Mouse (Mus musculus): ENCODE measurements around the gene Tmem88. TPM values are rescaled to one million over a fixed set of nuclear protein-coding genes. Genes with fewer than 3 reads are reported as not detected.
A peak's percentile ranks its signal among the peaks of the same experiment; 100 is the strongest.
"Not testable (repeated sequence)": the region's sequence is repeated elsewhere in the genome, so short reads cannot be mapped to it uniquely, and the experiment has no call there.

The Tmem88 gene
- total RNA-seq, 2 experiments from 2014 or later: 2.6 to 2.9 TPM

DNA sequence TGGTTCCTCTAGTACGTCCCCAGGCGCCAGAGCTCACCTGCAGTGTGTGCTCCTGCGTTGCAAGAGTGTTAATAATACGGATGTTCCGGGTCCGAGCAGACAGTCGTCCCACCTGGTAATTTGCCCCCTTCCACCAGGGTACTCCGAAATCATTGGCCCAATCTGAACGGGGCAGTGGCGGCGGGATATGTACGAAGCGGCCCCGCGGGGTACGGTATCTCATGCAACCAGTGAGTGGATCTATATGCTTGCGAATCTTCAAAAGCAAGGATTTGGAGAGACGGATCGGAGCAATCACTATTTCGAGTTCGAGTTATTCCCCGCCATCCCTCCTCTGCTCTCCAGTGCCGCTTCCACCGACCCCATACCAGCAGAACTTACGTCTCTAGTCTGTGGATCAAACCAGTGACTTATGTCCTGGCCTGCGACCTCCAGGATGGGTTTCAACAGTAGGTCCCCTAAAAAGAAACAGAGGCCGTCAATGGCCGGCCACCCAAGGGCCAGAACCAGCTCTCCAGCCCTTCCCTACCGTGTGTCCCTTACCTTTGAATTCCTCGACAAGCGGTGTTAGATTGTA, 3.4 kb downstream of the Tmem88 start:
- intact Hi-C loops (cut with DNase I): loop anchor here (5.0 kb wide), 2 partner anchors 38 to 137 kb away; no protein-coding TSS in a partner anchor

GRCm38 (mm10) chr11:69390400-69391034, 7.5 kb downstream of the Tmem88 start:
- peak; percentile 87 for DNase-seq (ENCODE audit: low spot score in 2 of 2)
- intact Hi-C loops (cut with DNase I): loop anchor here (2.0 to 5.0 kb wide), 2 partner anchors 122 to 133 kb away; no protein-coding TSS in a partner anchor

More for the DNA sequence above, 3.4 kb downstream of the Tmem88 start:
- DNase-seq (ENCODE audit: low spot score in 2 of 2): not testable (repeated sequence)

DNA sequence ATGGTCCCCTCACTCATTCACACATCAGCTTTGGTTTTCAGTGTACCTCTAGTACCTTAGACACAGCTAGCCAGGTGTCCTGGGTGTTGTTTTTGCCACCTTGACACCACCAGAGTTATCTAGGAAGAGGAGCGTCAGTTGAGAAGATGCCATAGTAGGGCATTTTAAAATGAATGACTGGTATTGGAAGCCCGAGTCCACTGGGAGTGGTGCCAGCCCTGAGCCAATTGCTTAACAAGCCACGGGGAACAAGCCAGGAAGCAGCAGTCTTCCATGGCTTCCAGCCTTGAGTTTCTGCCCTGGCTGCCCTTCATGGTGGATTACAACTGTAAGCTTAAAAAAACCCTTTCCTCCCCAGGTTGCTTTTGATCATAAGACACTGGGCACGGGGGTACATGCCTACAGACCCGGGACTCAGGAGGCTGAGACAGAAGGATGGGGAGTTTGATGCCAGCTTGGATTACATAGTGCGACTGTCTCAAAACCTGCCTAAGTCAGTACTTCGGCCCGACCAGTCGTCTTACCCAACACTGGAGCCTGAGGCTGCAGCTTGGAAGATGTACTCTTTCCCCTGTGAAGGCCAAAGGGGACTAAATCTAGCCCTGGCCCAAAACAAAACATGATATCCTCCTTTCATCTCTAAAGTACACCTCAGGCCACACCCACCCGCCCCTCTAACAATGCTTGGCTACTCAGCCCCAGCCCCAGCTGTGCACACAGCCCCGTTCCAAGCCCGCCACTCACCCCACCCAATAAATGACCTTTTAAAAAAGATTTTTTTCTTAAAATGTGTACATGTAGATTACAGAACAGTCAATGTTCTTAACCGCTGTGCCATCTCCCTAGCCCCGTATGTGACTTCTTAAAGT, 8.3 kb downstream of the Tmem88 start:
- intact Hi-C loops (cut with DNase I): loop anchor here (2.0 to 5.0 kb wide), 2 partner anchors 121 to 132 kb away; no protein-coding TSS in a partner anchor
- DNase-seq (ENCODE audit: low spot score in 2 of 2): peak in 1 of 2 experiments; percentile 61

GRCm38 (mm10) chr11:69388680-69389079, 9.4 kb downstream of the Tmem88 start:
- DNase-seq (ENCODE audit: low spot score in 2 of 2): no peak
- intact Hi-C loops (cut with DNase I): no loop called here

DNA sequence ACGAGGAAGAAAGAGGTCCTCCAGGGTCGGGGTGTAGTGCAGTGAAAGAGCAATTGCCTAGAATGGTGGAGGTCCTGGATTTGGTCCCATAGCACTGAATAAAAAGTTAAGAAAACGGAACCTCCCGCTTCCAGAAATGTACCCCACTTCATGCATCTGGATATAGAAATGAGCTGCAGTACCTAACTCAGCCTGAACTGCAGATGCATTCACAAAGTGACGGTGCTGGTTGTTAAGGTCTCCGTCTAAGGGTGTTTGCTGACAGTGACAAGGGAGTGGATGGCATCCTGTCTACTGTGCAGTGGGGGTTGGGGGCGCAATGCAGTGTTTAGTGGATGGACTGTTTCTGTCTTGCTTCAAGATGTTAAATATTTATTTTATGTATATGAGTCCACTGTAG, 11.3 kb downstream of the Tmem88 start:
- no peak for DNase-seq (ENCODE audit: low spot score in 2 of 2)
- intact Hi-C loops (cut with DNase I): no loop called here

- no peak for DNase-seq (ENCODE audit: low spot score in 2 of 2)
- intact Hi-C loops (cut with DNase I): no loop called here
These were observed 13.1 kb downstream of the Tmem88 start for GRCm38 (mm10) chr11:69384979-69385378.

GRCm38 (mm10) chr11:69382478-69383105, 15.4 kb downstream of the Tmem88 start:
- DNase-seq (ENCODE audit: low spot score in 2 of 2): no peak
- intact Hi-C loops (cut with DNase I): no loop called here

- intact Hi-C loops (cut with DNase I): no loop called here
- no peak for DNase-seq (ENCODE audit: low spot score in 2 of 2)
These were observed 16.7 kb downstream of the Tmem88 start for GRCm38 (mm10) chr11:69381356-69381755.

DNA sequence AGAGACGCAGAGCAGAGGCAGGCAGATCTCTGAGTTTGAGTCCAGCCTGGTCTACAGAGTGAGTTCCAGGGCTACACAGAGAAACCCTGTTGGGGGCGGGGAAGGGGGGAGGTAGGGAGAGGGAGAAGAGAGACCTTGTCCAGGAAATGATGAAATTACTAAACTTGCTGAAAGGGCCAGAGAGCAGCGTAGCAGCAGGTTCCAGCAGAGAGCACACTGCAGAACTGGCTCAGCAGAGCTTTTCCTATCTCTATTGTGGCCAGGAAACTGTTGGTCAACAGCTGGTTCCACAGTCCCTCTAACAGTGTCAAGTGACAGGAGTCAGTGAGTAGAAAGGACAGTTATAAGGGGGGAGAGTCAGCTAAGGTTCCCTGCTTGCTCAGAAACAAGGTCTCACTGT, 18.4 kb downstream of the Tmem88 start:
- intact Hi-C loops (cut with DNase I): no loop called here
- DNase-seq (ENCODE audit: low spot score in 2 of 2): no peak

DNA sequence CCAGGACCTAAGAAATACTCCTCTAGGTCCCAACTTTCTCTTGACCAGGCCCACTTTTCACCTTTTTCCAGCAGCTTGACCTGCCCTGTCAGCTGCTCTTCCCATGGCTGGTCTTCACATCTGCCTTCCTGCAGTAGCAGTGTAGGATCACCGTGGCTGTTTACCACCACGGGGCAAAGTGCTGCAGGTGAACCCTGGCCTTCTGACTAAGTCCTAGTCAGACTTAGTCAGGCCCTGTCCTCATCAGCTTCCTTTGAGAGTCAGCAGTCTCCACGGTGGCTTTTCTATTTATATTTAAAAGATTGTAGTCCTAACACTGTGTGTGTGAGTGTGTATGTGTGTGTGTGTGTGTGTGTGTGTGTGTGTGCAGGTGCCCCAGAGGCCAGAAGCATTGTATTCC, 20.3 kb downstream of the Tmem88 start:
- intact Hi-C loops (cut with DNase I): no loop called here
- no peak for DNase-seq (ENCODE audit: low spot score in 2 of 2)

GRCm38 (mm10) chr11:69375646-69376045, 22.4 kb downstream of the Tmem88 start:
- DNase-seq (ENCODE audit: low spot score in 2 of 2): no peak
- intact Hi-C loops (cut with DNase I): no loop called here

- intact Hi-C loops (cut with DNase I): no loop called here
- no peak for DNase-seq (ENCODE audit: low spot score in 2 of 2)
These were observed 24.6 kb downstream of the Tmem88 start for GRCm38 (mm10) chr11:69373223-69373965.

- no peak for DNase-seq (ENCODE audit: low spot score in 2 of 2)
- intact Hi-C loops (cut with DNase I): no loop called here
These were observed 25.3 kb downstream of the Tmem88 start for GRCm38 (mm10) chr11:69372780-69373170.

GRCm38 (mm10) chr11:69372056-69372779, 25.8 kb downstream of the Tmem88 start:
- DNase-seq (ENCODE audit: low spot score in 2 of 2): peak; percentile 66 to 71
- intact Hi-C loops (cut with DNase I): no loop called here

GRCm38 (mm10) chr11:69371601-69372000, 26.4 kb downstream of the Tmem88 start:
- DNase-seq (ENCODE audit: low spot score in 2 of 2): no peak
- intact Hi-C loops (cut with DNase I): no loop called here

DNA sequence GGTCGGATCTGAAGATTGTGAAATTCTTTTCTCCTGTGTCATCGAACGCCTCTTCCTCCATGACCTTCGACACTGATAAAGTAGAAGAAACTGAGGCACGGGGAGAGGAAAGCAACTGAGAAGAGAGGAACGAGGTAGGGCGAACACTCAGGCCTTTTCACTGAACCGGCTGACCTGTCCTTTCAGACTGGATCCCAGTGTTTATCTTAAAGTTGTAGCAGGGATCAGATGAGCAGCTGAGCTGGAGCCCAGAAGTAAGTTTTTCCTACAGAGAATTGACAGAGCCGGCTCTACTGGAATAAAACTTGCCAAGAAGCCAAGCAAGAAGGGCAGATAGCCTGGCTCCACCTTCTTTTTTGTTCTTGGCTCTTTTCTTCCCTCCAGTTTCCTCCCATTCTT, 27.2 kb downstream of the Tmem88 start:
- intact Hi-C loops (cut with DNase I): no loop called here

DNA sequence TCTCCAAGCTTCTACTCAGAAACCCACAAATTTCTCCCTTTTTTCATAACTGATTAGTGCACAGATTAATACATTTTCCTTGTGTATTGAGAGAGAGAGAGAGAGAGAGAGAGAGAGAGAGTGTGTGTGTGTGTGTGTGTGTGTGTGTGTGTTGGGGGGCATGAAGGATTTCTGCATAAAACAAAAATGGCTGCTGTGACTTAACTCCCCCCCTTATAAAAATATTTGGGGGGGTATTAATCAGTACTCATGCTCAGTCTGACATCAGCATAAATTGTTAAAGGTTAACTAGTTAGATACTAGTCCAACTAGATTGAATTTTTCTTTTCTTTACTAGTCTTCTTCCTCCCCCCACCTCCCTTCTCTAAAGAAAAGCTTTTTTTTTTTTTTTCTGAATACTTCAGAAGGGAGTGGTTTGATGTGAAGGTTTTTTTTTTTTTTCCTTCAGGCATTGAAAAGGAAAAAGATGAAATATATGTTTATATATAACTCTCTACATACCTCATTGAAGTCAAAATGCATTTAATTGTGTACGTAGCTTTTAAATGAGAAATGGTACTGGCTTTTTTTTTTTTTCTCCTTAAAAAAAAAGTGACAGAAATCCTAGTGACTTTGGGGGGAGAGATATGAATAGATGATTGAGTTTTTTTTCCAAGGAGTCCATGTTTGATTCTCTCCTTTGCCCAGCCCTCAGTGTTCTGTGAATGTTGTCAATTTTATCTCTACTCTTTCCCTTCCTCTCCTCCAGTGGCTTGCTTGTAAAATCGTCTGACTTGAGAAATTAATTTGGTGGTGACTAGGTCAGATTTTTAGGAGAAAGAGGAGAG, 27.8 kb downstream of the Tmem88 start:
- intact Hi-C loops (cut with DNase I): loop anchor here (5.0 kb wide), 2 partner anchors 43 to 248 kb away; partner anchors contain the start of genes 9130213A22Rik, Hes7 and Kcnab3
- no peak for DNase-seq (ENCODE audit: low spot score in 2 of 2)

More for the DNA sequence above, 27.2 kb downstream of the Tmem88 start:
- no peak for DNase-seq (ENCODE audit: low spot score in 2 of 2)

Data from left cerebral cortex, postnatal 14 days (tissue).